Comparison of ENCODE assay signal across 12 mouse cellular contexts in genomic region chr17:27233298-27233697, GRCm38 (mm10).
"Had no signal": no experiment of that assay in that cellular context is flagged by ENCODE, and none has a peak within 500 bp of the region (broad histone marks: within the 10 kb centered on the region; RNA-seq: fewer than 3 reads in every experiment).

No protein-coding gene starts in this region.

- DNase-seq: retina, postnatal 1 day; right cerebral cortex, adult 18-20 months; right cerebral cortex, postnatal 14 days; right cerebral cortex, postnatal 25 days; right cerebral cortex, postnatal 4 days; spleen, adult 18-20 months; thymus, adult 18-20 months; thymus, adult 2 months; thymus, postnatal 14 days; thymus, postnatal 25 days; thymus, postnatal 36 days; thymus, postnatal 4 days had no signal
